Mouse (Mus musculus) cerebellum, adult 2 months (tissue): ENCODE measurements around the gene Vps41. TPM values are rescaled to one million over a fixed set of nuclear protein-coding genes. Genes with fewer than 3 reads are reported as not detected.

Experiments
- DNase-seq, 2 experiments: peaks; one replicate each; pipeline ENCODE4 v3.0.0; 2021
- H3K27ac ChIP-seq: fragments of 200-500 bp; 2 replicates; pipeline ENCODE4 v1.5.1; 2012; ENCODE audit warnings: low read length, control low read depth, inconsistent platforms; ENCODE audit not compliant: insufficient read depth
- H3K27me3 ChIP-seq: fragments of 200-500 bp; 2 replicates; pipeline ENCODE4 v1.6.1; 2012; ENCODE audit warnings: inconsistent platforms, mild to moderate bottlenecking, low read length, moderate library complexity; ENCODE audit not compliant: control insufficient read depth, insufficient read depth
- H3K4me1 ChIP-seq: fragments of 200-500 bp; 2 replicates; pipeline ENCODE4 v1.6.1; 2011; ENCODE audit warnings: low read length; ENCODE audit not compliant: control insufficient read depth, insufficient read depth
- H3K4me3 ChIP-seq: fragments of 200-500 bp; replicated peaks from 2 replicates; pipeline ENCODE3; 2011; ENCODE audit warnings: mild to moderate bottlenecking, low read depth, low read length, control low read depth; ENCODE audit not compliant: insufficient read depth
- CTCF ChIP-seq: fragments of 200-500 bp; IDR thresholded peaks from 2 replicates; pipeline ENCODE4 v1.5.1; 2011; ENCODE audit warnings: low read depth, mild to moderate bottlenecking, control low read depth, low read length, moderate library complexity, borderline replicate concordance; ENCODE audit not compliant: insufficient read depth
- POLR2A ChIP-seq: fragments of 200-500 bp; IDR thresholded peaks from 2 replicates; pipeline ENCODE4 v1.6.1; 2011; ENCODE audit warnings: low read length, control low read depth, borderline replicate concordance; ENCODE audit not compliant: insufficient read depth
- WGBS: fragments of 180-500 bp; shearing (Covaris S2); methylation state at CpG from one replicate; pipeline ENCODE4 v1.1.7; 2018; 5-methylcytosine and 5-hydroxymethylcytosine counted together
- polyA plus RNA-seq: library from polyadenylated mRNA; depleted of rRNA; stranded (reverse); fragments of >200 nt; gene quantifications from 2 replicates; pipeline ENCODE4 v1.2.3, GENCODE M21; 2012

Vps41 gene
- polyA plus RNA-seq, 1 experiment = 113 TPM

- Histone ChIP-seq H3K4me3 (no peak overlapping the region), H3K27me3 (no peaks in the 10 kb centered on the region), H3K27ac (no peak overlapping the region), H3K4me1 (no peaks in the 10 kb centered on the region)
- TF ChIP-seq CTCF = no peak
- TF ChIP-seq POLR2A = no peak
- WGBS = 83% methylated on average over 4 of the region's 4 CpGs
- no peak for DNase-seq
Observed at GRCm38 (mm10) chr13:18744266-18744652, 27.2 kb downstream of the Vps41 start.

GRCm38 (mm10) chr13:18757958-18758357 lies 40.9 kb downstream of the Vps41 start:
- H3K27ac ChIP-seq = no peak overlapping the region
- H3K4me3 ChIP-seq = no peak overlapping the region
- H3K4me1 ChIP-seq = no peaks in the 10 kb centered on the region
- no peak for DNase-seq
- WGBS = 90% methylated on average over 3 of the region's 3 CpGs
- H3K27me3 ChIP-seq = no peaks in the 10 kb centered on the region
- TF ChIP-seq POLR2A (no peak), CTCF (no peak)

- H3K27ac ChIP-seq = no peak overlapping the region
- no peaks in the 10 kb centered on the region for H3K27me3 ChIP-seq
- WGBS = 89% methylated on average over 5 of the region's 5 CpGs
- no peak for TF ChIP-seq POLR2A
- no peak for TF ChIP-seq CTCF
- H3K4me1 ChIP-seq = no peaks in the 10 kb centered on the region
- H3K4me3 ChIP-seq = no peak overlapping the region
- DNase-seq = no peak
Observed at GRCm38 (mm10) chr13:18759361-18760056, 42.4 kb downstream of the Vps41 start.

- 15% methylated on average over 1 of the region's 1 CpGs for WGBS
- TF ChIP-seq POLR2A = no peak
- TF ChIP-seq CTCF = no peak
Observed at GRCm38 (mm10) chr13:18761452-18761851, 44.4 kb downstream of the Vps41 start.

GRCm38 (mm10) chr13:18767893-18768292 lies 50.8 kb downstream of the Vps41 start:
- no peak for TF ChIP-seq CTCF
- TF ChIP-seq POLR2A = no peak
- peaks cover 3% of the 10 kb centered on the region for H3K4me1 ChIP-seq
- DNase-seq = no peak
- H3K27me3 ChIP-seq = no peaks in the 10 kb centered on the region
- WGBS = 13% methylated on average over 2 of the region's 2 CpGs
- H3K27ac ChIP-seq = no peak overlapping the region
- no peak overlapping the region for H3K4me3 ChIP-seq

More at GRCm38 (mm10) chr13:18761452-18761851, 44.4 kb downstream of the Vps41 start:
- Histone ChIP-seq H3K27ac (no peak overlapping the region), H3K4me3 (no peak overlapping the region), H3K27me3 (no peaks in the 10 kb centered on the region), H3K4me1 (no peaks in the 10 kb centered on the region)
- no peak for DNase-seq

- no peak for DNase-seq
- Histone ChIP-seq H3K4me1 (peaks cover 3% of the 10 kb centered on the region), H3K27me3 (no peaks in the 10 kb centered on the region), H3K4me3 (no peak overlapping the region), H3K27ac (no peak overlapping the region)
- no peak for TF ChIP-seq POLR2A
- TF ChIP-seq CTCF = no peak
- WGBS = 68% methylated on average over 3 of the region's 3 CpGs
Observed at GRCm38 (mm10) chr13:18768495-18768894, 51.4 kb downstream of the Vps41 start.

GRCm38 (mm10) chr13:18773437-18774198 lies 56.5 kb downstream of the Vps41 start:
- no peak for DNase-seq
- Histone ChIP-seq H3K27me3 (no peaks in the 10 kb centered on the region), H3K27ac (no peak overlapping the region), H3K4me3 (no peak overlapping the region), H3K4me1 (peaks cover 3% of the 10 kb centered on the region; the same call in 1 of the 2 replicates)
- 89% methylated on average over 8 of the region's 8 CpGs for WGBS
- TF ChIP-seq CTCF (no peak), POLR2A (no peak)

- Histone ChIP-seq H3K4me1 (no peaks in the 10 kb centered on the region), H3K4me3 (no peak overlapping the region), H3K27me3 (no peaks in the 10 kb centered on the region), H3K27ac (no peak overlapping the region)
- TF ChIP-seq CTCF (no peak), POLR2A (no peak)
- DNase-seq = no peak
- WGBS = 62% methylated on average over 2 of the region's 2 CpGs
Observed at GRCm38 (mm10) chr13:18781250-18781649, 64.2 kb downstream of the Vps41 start.
